Mouse (Mus musculus) kidney, embryonic 14.5 days (tissue): ENCODE results near the gene Me3. TPM values are rescaled to one million over a fixed set of nuclear protein-coding genes. Genes with fewer than 3 reads are reported as not detected.

Source experiments
- ATAC-seq: fragments of 200-750 bp; cut with Nextera tagmentation; 2 replicates; pipeline ENCODE4 v1.8.0; 2017; ENCODE audit warnings: moderate number of reproducible peaks, mild to moderate bottlenecking, moderate TSS enrichment, moderate library complexity; ENCODE audit not compliant: low FRiP score, low TSS enrichment
- H3K27ac ChIP-seq: fragments of 300-500 bp; sonication (generic); 2 replicates; pipeline ENCODE4 v1.5.1; 2014; ENCODE audit warnings: low read depth, mild to moderate bottlenecking, low read length, moderate library complexity, mixed read lengths
- H3K27me3 ChIP-seq: fragments of 300-500 bp; sonication (generic); 2 replicates; pipeline ENCODE4 v1.6.1; 2014; ENCODE audit warnings: mild to moderate bottlenecking, low read length; ENCODE audit not compliant: control insufficient read depth, insufficient read depth
- H3K36me3 ChIP-seq: fragments of 300-500 bp; sonication (generic); 2 replicates; pipeline ENCODE4 v1.6.1; 2014; ENCODE audit warnings: low read length, mixed read lengths; ENCODE audit not compliant: control insufficient read depth, insufficient read depth
- H3K4me1 ChIP-seq: fragments of 300-500 bp; sonication (generic); 2 replicates; pipeline ENCODE4 v1.6.1; 2014; ENCODE audit warnings: low read length, mixed read lengths; ENCODE audit not compliant: control insufficient read depth, insufficient read depth
- H3K4me2 ChIP-seq: fragments of 300-500 bp; sonication (generic); replicated peaks from 2 replicates; pipeline ENCODE4 v1.6.1; 2014; ENCODE audit warnings: low read depth, mild to moderate bottlenecking, low read length
- H3K4me3 ChIP-seq: fragments of 300-500 bp; sonication (generic); 2 replicates; pipeline ENCODE4 v1.5.1; 2014; ENCODE audit warnings: mild to moderate bottlenecking, low read length
- H3K9ac ChIP-seq: fragments of 300-500 bp; sonication (generic); 2 replicates; pipeline ENCODE4 v1.6.1; 2014; ENCODE audit warnings: low read depth, mild to moderate bottlenecking, low read length, moderate library complexity
- H3K9me3 ChIP-seq: fragments of 300-500 bp; sonication (generic); 2 replicates; pipeline ENCODE4 v1.6.1; 2016; ENCODE audit warnings: low read length; ENCODE audit not compliant: control insufficient read depth
- WGBS: fragments of 180-500 bp; shearing (Covaris S2); extraction: QIAGEN DNeasy Blood & Tissue Kit; methylation state at CpG from one replicate; pipeline ENCODE4 v1.1.7; 2014; 5-methylcytosine and 5-hydroxymethylcytosine counted together
- polyA plus RNA-seq: library from polyadenylated mRNA; unstranded; fragments of >200 nt; fragmentation: Nextera tagmentation; extraction: Ambion mirVana; gene quantifications from 2 replicates; pipeline ENCODE4 v1.2.1, GENCODE M21; 2014

The Me3 gene
- polyA plus RNA-seq, 1 experiment from 2014 or later: 9.9 TPM

- Histone ChIP-seq H3K9ac (no peak overlapping the region), H3K4me3 (no peak overlapping the region), H3K4me2 (no peak overlapping the region), H3K4me1 (no peaks in the 10 kb centered on the region), H3K27ac (no peak overlapping the region), H3K27me3 (no peaks in the 10 kb centered on the region), H3K36me3 (no peaks in the 10 kb centered on the region), H3K9me3 (no peaks in the 10 kb centered on the region)
- ATAC-seq: no peak
- 54% methylated on average over 3 of the region's 3 CpGs for WGBS
These were observed 170.3 kb downstream of the Me3 start for GRCm38 (mm10) chr7:89802447-89802846.

- WGBS: 86% methylated on average over 4 of the region's 4 CpGs
- H3K27me3 ChIP-seq: no peaks in the 10 kb centered on the region
- H3K36me3 ChIP-seq: no peaks in the 10 kb centered on the region
- H3K4me2 ChIP-seq: no peak overlapping the region
- ATAC-seq: no peak
- no peaks in the 10 kb centered on the region for H3K4me1 ChIP-seq
- no peak overlapping the region for H3K9ac ChIP-seq
- H3K9me3 ChIP-seq: no peaks in the 10 kb centered on the region
- no peak overlapping the region for H3K4me3 ChIP-seq
- H3K27ac ChIP-seq: no peak overlapping the region
These were observed 171.8 kb downstream of the Me3 start for GRCm38 (mm10) chr7:89803966-89804365.

DNA sequence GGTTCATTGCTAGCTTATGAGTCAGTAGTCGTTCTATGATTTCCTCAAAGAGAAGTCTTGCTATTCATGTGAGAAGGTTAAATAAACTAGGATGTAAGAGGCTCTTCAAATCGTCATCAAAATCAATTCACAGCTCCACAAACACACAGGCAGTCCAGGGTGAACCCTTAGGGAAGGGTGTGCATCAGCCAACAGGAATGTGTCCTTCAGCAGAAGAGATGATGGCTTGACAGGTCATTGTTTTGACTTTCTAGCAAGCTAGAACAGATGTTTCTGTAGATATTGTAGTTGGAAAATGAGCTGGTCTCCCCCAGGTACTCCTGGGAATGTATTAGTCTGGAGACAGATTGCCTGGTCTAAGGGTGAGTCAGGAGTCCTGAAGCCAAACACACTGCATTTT lies 177.2 kb downstream of the Me3 start:
- no peak overlapping the region for H3K4me3 ChIP-seq
- WGBS: 48% methylated on average over 2 of the region's 2 CpGs
- no peak overlapping the region for H3K27ac ChIP-seq
- H3K4me2 ChIP-seq: no peak overlapping the region
- H3K9me3 ChIP-seq: no peaks in the 10 kb centered on the region
- no peaks in the 10 kb centered on the region for H3K36me3 ChIP-seq
- no peak for ATAC-seq
- no peaks in the 10 kb centered on the region for H3K27me3 ChIP-seq
- H3K4me1 ChIP-seq: no peaks in the 10 kb centered on the region
- H3K9ac ChIP-seq: no peak overlapping the region

DNA sequence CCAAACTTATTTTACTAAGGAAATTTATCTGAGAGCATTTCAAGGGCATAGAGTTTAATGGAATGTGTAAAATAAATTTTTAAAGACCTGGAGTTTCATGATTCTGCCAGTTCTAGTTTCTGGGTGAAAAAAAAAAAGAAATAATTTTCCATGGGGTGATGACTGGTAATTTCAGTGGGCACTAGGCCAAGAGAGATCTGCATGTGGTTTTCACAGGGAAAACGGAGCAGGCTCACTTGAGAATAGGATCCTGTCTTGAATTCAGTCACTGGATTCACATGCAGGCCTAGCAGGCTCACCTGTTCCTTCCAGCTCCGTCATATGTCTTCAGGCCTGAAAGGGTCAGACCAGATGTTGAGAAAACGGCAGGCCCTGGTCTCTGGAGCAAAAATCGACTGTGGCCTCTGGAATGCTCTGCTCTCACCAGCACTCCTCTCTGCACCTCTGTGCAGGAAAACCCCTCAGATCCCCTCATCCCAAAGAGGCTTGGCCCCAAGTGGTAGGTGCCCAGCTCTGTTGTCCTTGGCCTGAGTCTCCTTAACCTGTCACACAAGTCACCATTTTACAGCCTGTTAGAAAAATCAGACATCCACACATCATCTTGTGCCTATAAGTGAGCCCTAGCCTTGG lies 196.4 kb downstream of the Me3 start:
- Histone ChIP-seq H3K36me3 (no peaks in the 10 kb centered on the region), H3K9ac (no peak overlapping the region), H3K4me3 (no peak overlapping the region), H3K27ac (no peak overlapping the region), H3K9me3 (no peaks in the 10 kb centered on the region), H3K27me3 (no peaks in the 10 kb centered on the region), H3K4me2 (no peak overlapping the region), H3K4me1 (no peaks in the 10 kb centered on the region)
- WGBS: 75% methylated on average over 4 of the region's 4 CpGs
- ATAC-seq: no peak

DNA sequence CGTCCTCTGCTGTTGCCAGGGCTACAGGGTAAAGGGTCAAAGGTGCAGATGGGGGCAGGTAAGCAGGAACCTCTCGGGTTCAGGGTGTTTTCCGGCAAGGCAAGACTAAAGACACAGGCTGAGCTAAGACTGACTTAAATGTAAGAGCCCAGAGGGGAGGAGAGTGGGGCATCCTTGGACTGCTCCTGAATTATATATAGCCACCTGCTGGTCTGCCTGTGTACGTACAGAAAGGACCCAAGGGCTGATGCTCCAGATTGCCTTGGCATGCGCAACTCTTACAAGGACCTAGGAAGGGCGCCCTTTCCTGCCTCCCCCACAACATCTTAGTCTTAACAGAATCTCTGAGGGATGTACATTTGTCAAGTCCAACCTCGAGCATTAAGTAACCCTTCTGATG lies 197.0 kb downstream of the Me3 start:
- Histone ChIP-seq H3K9me3 (no peaks in the 10 kb centered on the region), H3K4me3 (no peak overlapping the region), H3K27ac (no peak overlapping the region), H3K4me1 (no peaks in the 10 kb centered on the region), H3K27me3 (no peaks in the 10 kb centered on the region), H3K4me2 (no peak overlapping the region), H3K36me3 (no peaks in the 10 kb centered on the region), H3K9ac (no peak overlapping the region)
- WGBS: 43% methylated on average over 7 of the region's 7 CpGs
- peak; percentile 85 for ATAC-seq

GRCm38 (mm10) chr7:89833521-89833920 lies 201.3 kb downstream of the Me3 start:
- Histone ChIP-seq H3K4me2 (no peak overlapping the region), H3K4me3 (no peak overlapping the region), H3K9ac (no peak overlapping the region), H3K9me3 (no peaks in the 10 kb centered on the region), H3K36me3 (no peaks in the 10 kb centered on the region), H3K27ac (no peak overlapping the region), H3K27me3 (no peaks in the 10 kb centered on the region), H3K4me1 (no peaks in the 10 kb centered on the region)
- 92% methylated on average over 8 of the region's 8 CpGs for WGBS
- ATAC-seq: no peak

- 73% methylated on average over 8 of the region's 8 CpGs for WGBS
- ATAC-seq: no peak
These were observed 203.4 kb downstream of the Me3 start for GRCm38 (mm10) chr7:89835566-89835965.

DNA sequence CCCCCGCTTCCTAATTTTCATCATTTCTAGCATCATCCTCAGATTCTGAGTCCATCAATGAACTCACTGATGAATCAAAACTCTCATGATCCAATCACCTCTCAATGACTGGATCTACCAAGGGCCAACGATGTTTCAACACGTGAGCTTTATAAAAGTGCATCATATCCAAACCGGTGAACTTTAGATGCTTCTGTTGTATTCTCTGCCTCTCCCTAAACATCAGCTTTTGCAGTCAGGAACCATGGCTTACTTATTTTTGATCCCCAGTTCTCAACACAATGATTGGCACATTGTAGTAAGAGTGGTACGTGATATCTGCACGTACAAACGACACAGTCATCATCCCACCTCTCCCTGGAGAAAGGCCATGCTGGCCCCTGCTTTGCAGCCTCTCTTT lies 204.5 kb downstream of the Me3 start:
- 95% methylated on average over 7 of the region's 7 CpGs for WGBS
- H3K4me2 ChIP-seq: no peak overlapping the region
- H3K36me3 ChIP-seq: no peaks in the 10 kb centered on the region
- no peaks in the 10 kb centered on the region for H3K27me3 ChIP-seq
- no peak overlapping the region for H3K27ac ChIP-seq
- ATAC-seq: no peak
- no peaks in the 10 kb centered on the region for H3K4me1 ChIP-seq
- no peaks in the 10 kb centered on the region for H3K9me3 ChIP-seq
- H3K9ac ChIP-seq: no peak overlapping the region
- H3K4me3 ChIP-seq: no peak overlapping the region

More at GRCm38 (mm10) chr7:89835566-89835965, 203.4 kb downstream of the Me3 start:
- H3K9ac ChIP-seq: no peak overlapping the region
- H3K4me3 ChIP-seq: no peak overlapping the region
- H3K4me2 ChIP-seq: no peak overlapping the region
- no peaks in the 10 kb centered on the region for H3K27me3 ChIP-seq
- H3K27ac ChIP-seq: no peak overlapping the region
- H3K9me3 ChIP-seq: no peaks in the 10 kb centered on the region
- no peaks in the 10 kb centered on the region for H3K4me1 ChIP-seq
- H3K36me3 ChIP-seq: no peaks in the 10 kb centered on the region

GRCm38 (mm10) chr7:89837841-89838240 lies 205.6 kb downstream of the Me3 start:
- no peaks in the 10 kb centered on the region for H3K27me3 ChIP-seq
- no peak overlapping the region for H3K27ac ChIP-seq
- H3K4me2 ChIP-seq: no peak overlapping the region
- no peaks in the 10 kb centered on the region for H3K4me1 ChIP-seq
- H3K9ac ChIP-seq: no peak overlapping the region
- 48% methylated on average over 4 of the region's 4 CpGs for WGBS
- no peak overlapping the region for H3K4me3 ChIP-seq
- no peak for ATAC-seq
- H3K9me3 ChIP-seq: no peaks in the 10 kb centered on the region
- no peaks in the 10 kb centered on the region for H3K36me3 ChIP-seq
